Mouse (Mus musculus) spleen, adult 10 weeks (tissue): ENCODE measurements around the gene Gm14322. TPM values are rescaled to one million over a fixed set of nuclear protein-coding genes. Genes with fewer than 3 reads are reported as not detected.

Experiments
- polyA plus RNA-seq: library from polyadenylated mRNA; stranded (reverse); fragments of 350-450 nt; fragmentation: Illumina TruSeq; extraction: RNeasy Lipid Tissue Mini Kit (QIAGEN cat#74804); gene quantifications from one replicate; pipeline ENCODE4 v1.2.3, GENCODE M21; 2015; ENCODE audit warnings: low replicate concordance; ENCODE audit not compliant: insufficient read depth

Gene Gm14322
- polyA plus RNA-seq: 2.4 TPM

DNA sequence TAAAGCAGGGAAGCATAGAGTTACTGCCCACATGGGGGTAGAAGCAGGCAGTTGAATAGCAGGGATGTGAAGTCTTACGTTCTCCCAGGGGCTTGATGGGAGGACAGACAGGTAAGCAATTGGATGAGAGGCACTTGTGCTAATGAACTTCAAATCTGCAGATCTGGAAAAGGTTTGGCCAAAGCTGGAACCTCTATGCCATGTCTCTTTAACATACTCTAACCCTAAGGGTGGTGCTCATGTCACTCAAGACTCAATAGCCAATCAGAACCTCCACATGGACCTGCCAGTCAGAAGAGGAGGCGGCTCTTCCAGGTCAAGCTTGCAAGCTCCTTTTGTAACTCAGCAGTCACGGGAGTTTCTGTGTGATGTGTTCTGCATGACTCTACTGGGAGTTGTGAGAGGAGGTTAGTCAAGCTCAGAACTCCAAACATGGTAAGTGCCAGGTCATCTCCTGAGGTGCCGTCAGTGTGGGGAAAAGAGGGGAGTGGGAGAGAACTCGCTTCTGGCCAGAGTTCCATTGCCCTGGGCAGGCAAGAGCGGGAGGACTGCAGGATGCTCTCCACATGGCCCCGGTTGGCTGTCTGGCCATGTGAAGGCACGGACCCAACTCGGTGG is at the start of gene Gm14322:
Gene Gm14322, plus strand, starts transcription at position 348 of the 618 bp plus-strand sequence.

Other genes starting within 250 kb of the Gm14322 start
- gene Gm14406, start 181.1 kb upstream of the Gm14322 start, polyA plus RNA-seq: not detected
- gene Gm14325, start 81.0 kb downstream of the Gm14322 start, polyA plus RNA-seq: 57.7 TPM
- gene Gm14327, start 137.8 kb downstream of the Gm14322 start, polyA plus RNA-seq: 2.5 TPM
- gene Zfp972, start 166.3 kb downstream of the Gm14322 start, polyA plus RNA-seq: 4.8 TPM
- gene Gm14326, start 198.0 kb downstream of the Gm14322 start, polyA plus RNA-seq: 22.9 TPM